Mouse (Mus musculus): ENCODE measurements around the gene Rmdn2. TPM values are rescaled to one million over a fixed set of nuclear protein-coding genes. Genes with fewer than 3 reads are reported as not detected.

Gene Rmdn2
- polyA plus RNA-seq (2017; shearing (Covaris generic)): 4.5 TPM

DNA sequence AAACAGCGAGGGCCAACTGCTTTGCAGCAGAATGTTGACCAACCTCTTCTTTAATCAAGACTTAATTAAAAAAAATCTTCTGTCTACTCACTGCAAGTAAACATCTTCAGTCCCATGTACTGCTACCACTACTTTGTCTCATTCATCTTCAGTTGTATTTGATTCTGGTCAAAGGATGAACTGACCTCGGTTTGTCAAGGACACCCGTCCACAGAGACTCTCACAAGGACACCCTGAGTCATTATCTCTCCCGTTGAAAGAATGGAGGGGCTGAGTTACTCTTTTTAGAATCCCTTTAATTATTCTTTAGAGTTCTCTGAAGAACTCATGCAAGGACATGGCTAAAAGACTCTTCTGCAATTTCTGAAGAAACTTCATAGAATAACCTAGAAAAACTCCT, at the start of gene Rmdn2:
TSS of gene Rmdn2 (plus strand) at position 319 of the 400 bp plus-strand sequence.

DNA sequence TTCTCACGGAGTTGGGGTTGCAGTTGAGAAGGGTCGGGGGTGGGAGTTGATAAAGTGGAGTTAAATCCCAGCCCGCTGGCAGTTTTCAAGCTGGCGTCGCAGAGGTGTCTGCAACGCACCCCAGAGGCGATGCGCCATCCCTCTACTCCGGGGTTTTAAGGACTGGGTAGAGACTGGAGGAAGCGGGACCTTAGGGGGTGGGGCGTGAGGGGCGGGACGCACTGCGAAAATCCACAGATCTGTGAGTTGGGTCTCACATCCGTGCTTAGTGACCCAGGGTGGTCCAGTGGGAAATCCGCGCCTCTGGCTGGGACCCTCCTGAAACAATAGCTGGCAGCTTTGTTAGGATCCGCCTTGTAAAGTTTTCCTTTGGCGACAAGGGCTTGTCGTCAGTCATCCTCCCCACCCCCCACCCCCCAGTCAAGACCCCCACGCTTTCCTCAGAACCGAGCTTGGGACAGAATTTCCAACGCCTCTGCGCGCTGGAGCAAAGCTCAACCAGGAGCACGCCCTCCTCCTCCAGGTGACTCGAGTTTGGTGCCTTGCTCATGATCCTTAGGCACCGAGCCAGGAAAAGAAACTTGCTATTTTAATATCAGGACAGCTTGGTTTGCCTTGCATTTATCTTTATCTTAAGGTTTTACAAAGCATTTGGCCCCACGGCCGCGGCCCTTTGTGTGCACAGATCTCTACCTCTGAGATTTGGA, 103.4 kb downstream of the Rmdn2 start, which contains the start of gene Cyp1b1:
TSS of gene Cyp1b1 (minus strand) at position 131 of the 707 bp plus-strand sequence.

Other genes with a start within 250 kb of the Rmdn2 start
- not detected for gene Cyp1b1, start 103.2 kb downstream of the Rmdn2 start, polyA plus RNA-seq (2017; shearing (Covaris generic))

Data from activated CD4-positive, CD25-positive, alpha-beta regulatory T cell, adult 9 weeks (primary cell).